Mouse (Mus musculus): Measurements from ENCODE around the gene Irs2.

GRCm38 (mm10) chr8:11044660-11045059 is 36.4 kb upstream of the Irs2 start:
- TF ChIP-seq POLR2A (IDR thresholded peaks at IDR 0.05; ENCODE audit: borderline replicate concordance, extremely low read depth, low read depth, low read length) (no peak), CTCF (IDR thresholded peaks at IDR 0.05; ENCODE audit: insufficient read depth, low read length) (no peak)
